Mouse (Mus musculus): ENCODE results near the gene Arhgap21. TPM values are rescaled to one million over a fixed set of nuclear protein-coding genes. Genes with fewer than 3 reads are reported as not detected.

Gene Arhgap21
- total RNA-seq, 2 experiments from 2014 or later, result 77.6 to 88.4 TPM

GRCm38 (mm10) chr2:20966176-20967100 is 2.2 kb downstream of the Arhgap21 start:
- no peak for DNase-seq

- DNase-seq, result no peak
Measured at GRCm38 (mm10) chr2:20965361-20965760, 3.3 kb downstream of the Arhgap21 start.

GRCm38 (mm10) chr2:20964461-20964860 is 4.2 kb downstream of the Arhgap21 start:
- DNase-seq, result no peak

- DNase-seq, result no peak
Measured at GRCm38 (mm10) chr2:20963226-20963805, 5.4 kb downstream of the Arhgap21 start.

- no peak for DNase-seq
Measured at GRCm38 (mm10) chr2:20962284-20962683, 6.4 kb downstream of the Arhgap21 start.

- no peak for DNase-seq
Measured at GRCm38 (mm10) chr2:20961825-20962224, 6.9 kb downstream of the Arhgap21 start.

- no peak for DNase-seq
Measured at GRCm38 (mm10) chr2:20961295-20961694, 7.4 kb downstream of the Arhgap21 start.

- DNase-seq, result no peak
Measured at GRCm38 (mm10) chr2:20960668-20961035, 8.0 kb downstream of the Arhgap21 start.

GRCm38 (mm10) chr2:20959906-20960667 is 8.6 kb downstream of the Arhgap21 start:
- DNase-seq, result no peak

- no peak for DNase-seq
Measured at GRCm38 (mm10) chr2:20959045-20959444, 9.6 kb downstream of the Arhgap21 start.

GRCm38 (mm10) chr2:20957995-20958394 is 10.7 kb downstream of the Arhgap21 start:
- DNase-seq, result no peak

GRCm38 (mm10) chr2:20956716-20957115 is 12.0 kb downstream of the Arhgap21 start:
- no peak for DNase-seq

- DNase-seq, result no peak
Measured at GRCm38 (mm10) chr2:20955996-20956395, 12.7 kb downstream of the Arhgap21 start.

- DNase-seq, result no peak
Measured at GRCm38 (mm10) chr2:20955376-20955775, 13.3 kb downstream of the Arhgap21 start.

- no peak for DNase-seq
Measured at GRCm38 (mm10) chr2:20952716-20953115, 16.0 kb downstream of the Arhgap21 start.

GRCm38 (mm10) chr2:20949168-20949567 is 19.5 kb downstream of the Arhgap21 start:
- no peak for DNase-seq

- peak in 1 of 2 experiments; percentile 29 for DNase-seq
Measured at GRCm38 (mm10) chr2:20947036-20947435, 21.6 kb downstream of the Arhgap21 start.

GRCm38 (mm10) chr2:20945596-20945995 is 23.1 kb downstream of the Arhgap21 start:
- no peak for DNase-seq

- DNase-seq, result peak; percentile 34 to 38
Measured at GRCm38 (mm10) chr2:20943730-20944454, 24.8 kb downstream of the Arhgap21 start.

- peak; percentile 63 to 69 for DNase-seq
Measured at GRCm38 (mm10) chr2:20943222-20943621, 25.5 kb downstream of the Arhgap21 start.

GRCm38 (mm10) chr2:20942434-20943198 is 26.1 kb downstream of the Arhgap21 start:
- DNase-seq, result peak in 1 of 2 experiments; percentile 26

All from adrenal gland, postnatal 36 days (tissue).